Mouse (Mus musculus) cerebellum, adult 2 months (tissue): ENCODE results near the gene Sdk1.

Source experiments
- CTCF ChIP-seq: fragments of 200-500 bp; IDR thresholded peaks from 2 replicates; pipeline ENCODE4 v1.5.1; 2011; ENCODE audit warnings: low read depth, mild to moderate bottlenecking, control low read depth, low read length, moderate library complexity, borderline replicate concordance; ENCODE audit not compliant: insufficient read depth
- POLR2A ChIP-seq: fragments of 200-500 bp; IDR thresholded peaks from 2 replicates; pipeline ENCODE4 v1.6.1; 2011; ENCODE audit warnings: low read length, control low read depth, borderline replicate concordance; ENCODE audit not compliant: insufficient read depth

DNA sequence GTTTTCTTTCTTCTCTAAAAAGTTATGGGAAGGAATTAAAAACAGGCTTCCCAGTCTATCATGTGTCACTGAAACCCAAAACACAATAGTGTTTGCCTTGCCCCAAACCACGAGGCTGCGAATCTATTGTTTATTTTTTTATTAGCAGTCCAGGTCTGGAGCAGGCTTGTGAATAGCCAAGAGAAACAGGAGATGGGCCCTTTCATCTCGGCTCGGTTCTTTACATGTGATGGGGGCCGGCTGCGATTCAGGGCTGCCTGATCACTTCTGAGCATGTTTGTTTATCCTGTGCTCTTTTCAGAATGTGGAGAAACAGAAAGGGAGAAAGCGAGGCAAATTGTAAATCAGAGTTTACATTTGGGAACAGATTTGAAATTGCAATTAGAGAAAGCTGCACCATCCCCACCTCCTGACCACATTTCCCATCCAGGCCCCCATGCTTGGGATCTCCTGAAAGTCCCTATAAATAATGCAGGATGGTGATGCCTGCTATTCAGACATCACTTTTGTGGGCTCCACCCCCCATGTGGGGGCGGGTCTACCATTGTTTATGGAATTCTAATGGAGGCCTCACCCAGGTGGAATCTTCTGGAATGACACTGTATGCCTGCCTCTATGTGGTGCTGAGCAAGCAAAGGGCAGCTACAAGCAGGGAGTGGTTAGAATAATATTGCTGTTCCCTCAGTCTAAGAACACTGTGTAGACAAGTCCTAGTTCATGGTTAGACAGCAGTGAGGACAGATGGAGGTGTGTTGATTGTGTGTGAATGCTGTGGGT, 301.8 kb downstream of the Sdk1 start:
- TF ChIP-seq POLR2A (no peak), CTCF (no peak)
